Mouse (Mus musculus): ENCODE results near the gene Hist1h2ba.

Gene Hist1h2ba

GRCm38 (mm10) chr13:23933421-23934210, at the start of gene Hist1h2ba:
TSS of gene Hist1h2ba (minus strand) at chr13:23934156.
- DNase-seq (ENCODE audit: low read depth in 2 of 2, low spot score in 2 of 2): no peak

GRCm38 (mm10) chr13:23972271-23972670, 38.3 kb upstream of the Hist1h2ba start:
- DNase-seq (ENCODE audit: low read depth in 2 of 2, low spot score in 2 of 2): no peak

GRCm38 (mm10) chr13:23971870-23972269, 37.9 kb upstream of the Hist1h2ba start:
- no peak for DNase-seq (ENCODE audit: low read depth in 2 of 2, low spot score in 2 of 2)

- no peak for DNase-seq (ENCODE audit: low read depth in 2 of 2, low spot score in 2 of 2)
These were observed 31.0 kb upstream of the Hist1h2ba start for GRCm38 (mm10) chr13:23964909-23965308.

- no peak for DNase-seq (ENCODE audit: low read depth in 2 of 2, low spot score in 2 of 2)
These were observed 25.8 kb upstream of the Hist1h2ba start for GRCm38 (mm10) chr13:23959776-23960175.

GRCm38 (mm10) chr13:23950928-23951327, 17.0 kb upstream of the Hist1h2ba start:
- no peak for DNase-seq (ENCODE audit: low read depth in 2 of 2, low spot score in 2 of 2)

GRCm38 (mm10) chr13:23949484-23950246, 15.7 kb upstream of the Hist1h2ba start:
- DNase-seq (ENCODE audit: low read depth in 2 of 2, low spot score in 2 of 2): no peak

- no peak for DNase-seq (ENCODE audit: low read depth in 2 of 2, low spot score in 2 of 2)
These were observed 12.3 kb upstream of the Hist1h2ba start for GRCm38 (mm10) chr13:23946254-23946653.

GRCm38 (mm10) chr13:23942861-23943260, 8.9 kb upstream of the Hist1h2ba start:
- no peak for DNase-seq (ENCODE audit: low read depth in 2 of 2, low spot score in 2 of 2)

- DNase-seq (ENCODE audit: low read depth in 2 of 2, low spot score in 2 of 2): no peak
These were observed 6.3 kb upstream of the Hist1h2ba start for GRCm38 (mm10) chr13:23940291-23940690.

GRCm38 (mm10) chr13:23938699-23939098, 4.7 kb upstream of the Hist1h2ba start:
- DNase-seq (ENCODE audit: low read depth in 2 of 2, low spot score in 2 of 2): no peak

- DNase-seq (ENCODE audit: low read depth in 2 of 2, low spot score in 2 of 2): no peak
These were observed 210 bp upstream of the Hist1h2ba start, which contains the start of gene Hist1h2aa for GRCm38 (mm10) chr13:23934211-23934520. TSS of gene Hist1h2aa (plus strand) at chr13:23934462.

- no peak for DNase-seq (ENCODE audit: low read depth in 2 of 2, low spot score in 2 of 2)
These were observed 3.1 kb downstream of the Hist1h2ba start for GRCm38 (mm10) chr13:23930904-23931303.

GRCm38 (mm10) chr13:23930461-23930860, 3.5 kb downstream of the Hist1h2ba start:
- no peak for DNase-seq (ENCODE audit: low read depth in 2 of 2, low spot score in 2 of 2)

GRCm38 (mm10) chr13:23928637-23929036, 5.3 kb downstream of the Hist1h2ba start:
- DNase-seq (ENCODE audit: low read depth in 2 of 2, low spot score in 2 of 2): no peak

- DNase-seq (ENCODE audit: low read depth in 2 of 2, low spot score in 2 of 2): no peak
These were observed 8.2 kb downstream of the Hist1h2ba start for GRCm38 (mm10) chr13:23925792-23926191.

- no peak for DNase-seq (ENCODE audit: low read depth in 2 of 2, low spot score in 2 of 2)
These were observed 16.3 kb downstream of the Hist1h2ba start for GRCm38 (mm10) chr13:23917674-23918073.

GRCm38 (mm10) chr13:23916132-23916531, 17.8 kb downstream of the Hist1h2ba start:
- DNase-seq (ENCODE audit: low read depth in 2 of 2, low spot score in 2 of 2): no peak

- no peak for DNase-seq (ENCODE audit: low read depth in 2 of 2, low spot score in 2 of 2)
These were observed 19.4 kb downstream of the Hist1h2ba start, which contains the start of gene Slc17a4 for GRCm38 (mm10) chr13:23914376-23915167. TSS of gene Slc17a4 (minus strand) at chr13:23915009.

GRCm38 (mm10) chr13:23913791-23914306, 20.1 kb downstream of the Hist1h2ba start:
- DNase-seq (ENCODE audit: low read depth in 2 of 2, low spot score in 2 of 2): no peak

- no peak for DNase-seq (ENCODE audit: low read depth in 2 of 2, low spot score in 2 of 2)
These were observed 22.6 kb downstream of the Hist1h2ba start for GRCm38 (mm10) chr13:23911335-23911734.

All from CD8-positive naive resting alpha-beta T cell, adult 2 months (primary cell).